Mouse (Mus musculus): Measurements from ENCODE around the gene Mien1.

Mien1 gene

GRCm38 (mm10) chr11:98438331-98439158 is at the start of gene Mien1:
Mien1 (minus strand) TSS chr11:98438991.
- peak; percentile 92 for DNase-seq

- no peak for DNase-seq
Observed at GRCm38 (mm10) chr11:98487526-98488040, 48.8 kb upstream of the Mien1 start.

- DNase-seq = no peak
Observed at GRCm38 (mm10) chr11:98485749-98486148, 47.0 kb upstream of the Mien1 start.

GRCm38 (mm10) chr11:98482067-98482466 is 43.3 kb upstream of the Mien1 start:
- DNase-seq = no peak

GRCm38 (mm10) chr11:98481231-98481630 is 42.4 kb upstream of the Mien1 start:
- no peak for DNase-seq

- DNase-seq = no peak
Observed at GRCm38 (mm10) chr11:98479940-98480497, 41.2 kb upstream of the Mien1 start.

- DNase-seq = no peak
Observed at GRCm38 (mm10) chr11:98479026-98479939, 40.5 kb upstream of the Mien1 start.

- no peak for DNase-seq
Observed at GRCm38 (mm10) chr11:98477011-98477701, 38.4 kb upstream of the Mien1 start.

GRCm38 (mm10) chr11:98476434-98476807 is 37.6 kb upstream of the Mien1 start:
- no peak for DNase-seq

GRCm38 (mm10) chr11:98475630-98476433 is 37.0 kb upstream of the Mien1 start:
- DNase-seq = no peak

- DNase-seq = no peak
Observed at GRCm38 (mm10) chr11:98474967-98475366, 36.2 kb upstream of the Mien1 start.

- no peak for DNase-seq
Observed at GRCm38 (mm10) chr11:98473916-98474479, 35.2 kb upstream of the Mien1 start.

- no peak for DNase-seq
Observed at GRCm38 (mm10) chr11:98472696-98473095, 33.9 kb upstream of the Mien1 start.

GRCm38 (mm10) chr11:98470795-98471194 is 32.0 kb upstream of the Mien1 start:
- DNase-seq = no peak

- no peak for DNase-seq
Observed at GRCm38 (mm10) chr11:98469761-98470714, 31.2 kb upstream of the Mien1 start.

- DNase-seq = no peak
Observed at GRCm38 (mm10) chr11:98464516-98464915, 25.7 kb upstream of the Mien1 start.

GRCm38 (mm10) chr11:98463911-98464310 is 25.1 kb upstream of the Mien1 start:
- no peak for DNase-seq

GRCm38 (mm10) chr11:98462255-98462654 is 23.5 kb upstream of the Mien1 start:
- no peak for DNase-seq

- DNase-seq = no peak
Observed at GRCm38 (mm10) chr11:98461109-98461720, 22.4 kb upstream of the Mien1 start.

- no peak for DNase-seq
Observed at GRCm38 (mm10) chr11:98459860-98460259, 21.1 kb upstream of the Mien1 start.
